Comparison of ENCODE assay signal across 8 mouse cellular contexts in the genomic region with DNA sequence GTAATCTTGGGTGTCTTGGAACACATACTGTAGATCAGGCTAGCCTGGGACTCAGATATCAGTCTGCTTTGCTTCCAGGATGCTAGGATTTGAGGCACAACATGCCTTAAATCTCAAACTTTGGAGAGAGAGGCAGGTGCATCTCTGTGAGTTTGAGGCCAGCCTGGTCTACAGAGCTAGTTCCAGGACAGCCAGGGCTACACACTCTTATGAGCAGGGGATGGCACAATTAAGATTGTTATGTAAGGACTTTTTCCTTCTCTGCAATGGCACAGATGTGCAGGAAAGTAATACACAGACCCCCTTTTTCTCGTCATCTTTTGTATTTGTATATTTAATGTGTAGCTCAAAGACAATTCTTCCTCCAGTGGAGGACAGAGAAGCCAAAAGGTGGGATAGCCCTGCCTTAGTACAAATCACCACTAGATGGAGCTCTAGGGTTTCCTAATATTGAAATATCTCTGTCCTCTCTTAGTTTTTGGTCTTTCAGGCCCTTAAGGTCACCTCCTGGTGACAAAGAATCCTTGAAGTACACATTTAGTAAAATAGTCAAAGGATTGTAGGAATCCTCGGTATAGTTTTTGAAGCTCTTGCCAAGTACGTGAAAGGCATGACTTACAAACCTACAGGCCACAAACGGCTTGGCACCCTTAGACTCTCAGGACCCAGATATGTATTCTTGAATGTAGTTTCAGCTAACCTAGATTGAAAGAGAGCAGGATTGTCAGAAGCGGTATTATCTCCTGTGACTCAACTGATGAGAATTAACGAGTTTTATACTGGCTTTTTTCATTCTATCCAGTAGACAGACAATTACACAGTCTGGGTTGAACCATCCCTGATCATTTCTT. TPM values are rescaled to one million over a fixed set of nuclear protein-coding genes. Genes with fewer than 3 reads are reported as not detected.
DNase-seq lines count a peak whose midpoint lies in the region; ATAC-seq and TF ChIP-seq lines count a peak whose summit lies in the region.

No protein-coding gene starts in this region.

- no peak for TF ChIP-seq POLR2A in spleen, adult 2 months (IDR thresholded peaks at IDR 0.05; ENCODE audit: low read depth, low read length)

- no peaks in the 10 kb centered on the region for H3K36me3 ChIP-seq in spleen, adult 2 months (ENCODE audit: control insufficient read depth, insufficient read depth, low read length)
- H3K36me3 ChIP-seq in intestine, postnatal 0 days (ENCODE audit: control insufficient read depth, insufficient read depth), result no peaks in the 10 kb centered on the region

- 54% methylated on average over 6 of the region's 6 CpGs for WGBS in spleen, adult 2 months
- 41% methylated on average over 6 of the region's 6 CpGs for WGBS in intestine, postnatal 0 days

- TF ChIP-seq CTCF in spleen, adult 2 months (IDR thresholded peaks at IDR 0.05; ENCODE audit: extremely low read depth, insufficient read depth, insufficient read length, insufficient replicate concordance), result peak; percentile 17; the same call in 1 of the 2 replicates
- peak; percentile 82 for TF ChIP-seq CTCF in intestine, postnatal 0 days (IDR thresholded peaks at IDR 0.05; ENCODE audit: low read depth)

- no peaks in the 10 kb centered on the region for H3K27me3 ChIP-seq in spleen, adult 2 months (ENCODE audit: control insufficient read depth, insufficient read depth, low read length)
- H3K27me3 ChIP-seq in intestine, postnatal 0 days (replicated peaks; ENCODE audit: control insufficient read depth, insufficient read depth, low read length), result no peaks in the 10 kb centered on the region

- no peaks in the 10 kb centered on the region for H3K4me1 ChIP-seq in spleen, adult 2 months (ENCODE audit: control insufficient read depth, insufficient read depth, insufficient read length)
- no peaks in the 10 kb centered on the region for H3K4me1 ChIP-seq in intestine, postnatal 0 days (replicated peaks; ENCODE audit: control insufficient read depth, insufficient read depth, low read length)

- no peak overlapping the region for H3K27ac ChIP-seq in spleen, adult 2 months (ENCODE audit: insufficient read depth, low read length)
- no peak overlapping the region for H3K27ac ChIP-seq in intestine, postnatal 0 days (ENCODE audit: low read depth, low read length)

- H3K9ac ChIP-seq in intestine, postnatal 0 days (ENCODE audit: low read depth, low read length), result no peak overlapping the region

- H3K4me2 ChIP-seq in intestine, postnatal 0 days (replicated peaks; ENCODE audit: low read depth), result no peak overlapping the region

- H3K4me3 ChIP-seq in spleen, adult 2 months (ENCODE audit: extremely low read depth, insufficient read depth, insufficient read length), result no peak overlapping the region
- no peak overlapping the region for H3K4me3 ChIP-seq in intestine, postnatal 0 days (ENCODE audit: low read depth, low read length)

- no peak for ATAC-seq in intestine, postnatal 0 days

- H3K9me3 ChIP-seq in intestine, postnatal 0 days (ENCODE audit: control insufficient read depth), result no peaks in the 10 kb centered on the region

- DNase-seq in gastrocnemius, postnatal 10 days, result peak; percentile 9
- DNase-seq in gastrocnemius, adult 8-10 months (ENCODE audit: low spot score in 2 of 2), result no peak
- no peak for DNase-seq in spleen, adult 2 months (ENCODE audit: low read depth in 1 of 2, low spot score in 2 of 2)
- no peak for DNase-seq in spleen, postnatal 10 days (ENCODE audit: low spot score in 2 of 2)
- peak; percentile 60 to 69 for DNase-seq in cerebellum, postnatal 14 days
- DNase-seq in naive thymus-derived CD4-positive, alpha-beta T cell, adult 2 months (ENCODE audit: low read depth), result peak; percentile 74
- DNase-seq in thymus, postnatal 4 days, result no peak

RNA-seq across cellular contexts. Expression of a gene that starts 7.7 kb away (rescaled TPM):
- total RNA-seq in gastrocnemius, postnatal 10 days (2021), result 10 to 100 TPM; 13.6 to 16.8 TPM
- 10 to 100 TPM; 14.0 to 16.6 (median 15.0) TPM for total RNA-seq in gastrocnemius, adult 8-10 months (2022)
- 1.8 and 3.0 TPM in 2 replicates for polyA plus RNA-seq in spleen, adult 2 months (2012; rRNA removed)
- polyA plus RNA-seq in intestine, postnatal 0 days (2015; fragmentation: Nextera tagmentation; extraction: Ambion mirVana), result 27.5 and 28.0 TPM in 2 replicates

RNA-seq across cellular contexts. Expression of a gene that starts 45.4 kb away (rescaled TPM):
- 10 to 100 TPM in 1 of 2 experiments, 1 to 10 TPM in 1; 8.5 to 11.2 TPM for total RNA-seq in gastrocnemius, postnatal 10 days (2021)
- total RNA-seq in gastrocnemius, adult 8-10 months (2022), result 1 to 10 TPM; 2.3 to 3.6 (median 3.0) TPM
- polyA plus RNA-seq in spleen, adult 2 months (2012; rRNA removed), result 6.5 and 11.4 TPM in 2 replicates
- 25.0 and 27.7 TPM in 2 replicates for polyA plus RNA-seq in intestine, postnatal 0 days (2015; fragmentation: Nextera tagmentation; extraction: Ambion mirVana)

RNA-seq across cellular contexts. Expression of a gene that starts 45.8 kb away (rescaled TPM):
- total RNA-seq in gastrocnemius, postnatal 10 days (2021), result 10 to 100 TPM; 68.8 to 77.6 TPM
- 100 to 1,000 TPM; 146 to 334 (median 250) TPM for total RNA-seq in gastrocnemius, adult 8-10 months (2022)
- 32.6 and 36.3 TPM in 2 replicates for polyA plus RNA-seq in spleen, adult 2 months (2012; rRNA removed)
- 364 and 373 TPM in 2 replicates for polyA plus RNA-seq in intestine, postnatal 0 days (2015; fragmentation: Nextera tagmentation; extraction: Ambion mirVana)

RNA-seq across cellular contexts. Expression of a gene that starts 51.3 kb away (rescaled TPM):
- under 1 TPM; 0.31 to 0.45 TPM for total RNA-seq in gastrocnemius, postnatal 10 days (2021)
- total RNA-seq in gastrocnemius, adult 8-10 months (2022), result under 1 TPM in 3 of 4 experiments, not detected in 1; 0.36 to 0.56 (median 0.53) TPM
- polyA plus RNA-seq in spleen, adult 2 months (2012; rRNA removed), result not detected in 2 replicates
- polyA plus RNA-seq in intestine, postnatal 0 days (2015; fragmentation: Nextera tagmentation; extraction: Ambion mirVana), result 0.09 TPM in 1 of 2 replicates, not detected in the other

Comparison
In these comparisons a context has a peak if more than half of its experiments do, and no peak if none do; other contexts are left out.
1. DNase-seq: peak in gastrocnemius, postnatal 10 days (single experiment), cerebellum, postnatal 14 days (2 of 2) and naive thymus-derived CD4-positive, alpha-beta T cell, adult 2 months (single experiment); none in gastrocnemius, adult 8-10 months (0 of 2), spleen, adult 2 months (0 of 2), spleen, postnatal 10 days (0 of 2) and thymus, postnatal 4 days (single experiment).